Mouse (Mus musculus): ENCODE measurements around the gene Lhfpl2. TPM values are rescaled to one million over a fixed set of nuclear protein-coding genes. Genes with fewer than 3 reads are reported as not detected.

Gene Lhfpl2
- polyA plus RNA-seq, 1 experiment from 2014 or later = 16.8 TPM

DNA sequence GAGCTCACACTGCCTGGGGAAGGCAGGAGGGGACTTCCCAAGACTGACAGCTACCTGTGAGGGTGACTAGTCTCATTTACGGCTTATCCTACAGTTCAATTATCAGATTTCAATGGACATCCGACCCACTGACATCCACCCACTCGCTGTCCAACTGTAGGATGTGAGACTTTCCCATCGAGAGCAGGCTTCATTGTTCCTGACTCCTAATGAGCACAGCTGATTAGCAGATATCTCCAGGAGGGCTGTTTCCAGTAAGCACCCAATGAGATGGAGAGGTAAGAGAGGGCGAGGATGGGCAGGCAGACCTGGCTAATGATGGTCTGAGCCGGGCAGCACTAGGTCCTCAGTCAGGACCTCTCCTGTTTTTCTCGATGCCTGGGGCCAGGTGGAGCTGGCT, 77.0 kb downstream of the Lhfpl2 start:
- no peak for ATAC-seq (replicated peaks)
- 71% methylated on average over 7 of the region's 7 CpGs for WGBS
- Histone ChIP-seq H3K4me3 (no peak overlapping the region), H3K27me3 (replicated peaks) (no peaks in the 10 kb centered on the region), H3K9me3 (no peaks in the 10 kb centered on the region), H3K4me2 (no peak overlapping the region), H3K27ac (no peak overlapping the region), H3K4me1 (no peaks in the 10 kb centered on the region), H3K36me3 (replicated peaks) (no peaks in the 10 kb centered on the region), H3K9ac (no peak overlapping the region)

DNA sequence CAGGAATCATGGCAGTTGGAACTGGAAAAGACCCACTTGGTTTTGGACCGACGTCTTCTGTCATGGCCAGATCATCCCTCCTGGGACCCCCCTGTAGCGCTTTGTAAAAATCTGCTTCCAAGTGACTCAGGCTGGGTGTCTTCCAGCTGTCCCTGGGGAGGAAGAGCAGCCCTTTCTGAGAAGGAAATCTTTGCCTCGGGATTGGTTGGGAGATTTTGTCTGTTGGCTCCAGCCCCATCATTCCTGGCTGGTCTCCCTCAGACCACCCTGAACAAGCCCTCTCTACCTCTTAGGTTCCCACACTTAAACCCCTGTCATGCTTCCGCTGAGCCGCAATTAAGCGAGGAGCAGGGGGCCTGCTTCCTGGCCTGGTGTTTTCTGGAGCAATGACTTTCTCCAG, 77.6 kb downstream of the Lhfpl2 start:
- Histone ChIP-seq H3K36me3 (replicated peaks) (no peaks in the 10 kb centered on the region), H3K27me3 (replicated peaks) (no peaks in the 10 kb centered on the region), H3K9me3 (no peaks in the 10 kb centered on the region), H3K4me2 (no peak overlapping the region), H3K4me1 (no peaks in the 10 kb centered on the region), H3K9ac (no peak overlapping the region), H3K4me3 (no peak overlapping the region), H3K27ac (no peak overlapping the region)
- no peak for ATAC-seq (replicated peaks)
- WGBS = 72% methylated on average over 7 of the region's 7 CpGs

DNA sequence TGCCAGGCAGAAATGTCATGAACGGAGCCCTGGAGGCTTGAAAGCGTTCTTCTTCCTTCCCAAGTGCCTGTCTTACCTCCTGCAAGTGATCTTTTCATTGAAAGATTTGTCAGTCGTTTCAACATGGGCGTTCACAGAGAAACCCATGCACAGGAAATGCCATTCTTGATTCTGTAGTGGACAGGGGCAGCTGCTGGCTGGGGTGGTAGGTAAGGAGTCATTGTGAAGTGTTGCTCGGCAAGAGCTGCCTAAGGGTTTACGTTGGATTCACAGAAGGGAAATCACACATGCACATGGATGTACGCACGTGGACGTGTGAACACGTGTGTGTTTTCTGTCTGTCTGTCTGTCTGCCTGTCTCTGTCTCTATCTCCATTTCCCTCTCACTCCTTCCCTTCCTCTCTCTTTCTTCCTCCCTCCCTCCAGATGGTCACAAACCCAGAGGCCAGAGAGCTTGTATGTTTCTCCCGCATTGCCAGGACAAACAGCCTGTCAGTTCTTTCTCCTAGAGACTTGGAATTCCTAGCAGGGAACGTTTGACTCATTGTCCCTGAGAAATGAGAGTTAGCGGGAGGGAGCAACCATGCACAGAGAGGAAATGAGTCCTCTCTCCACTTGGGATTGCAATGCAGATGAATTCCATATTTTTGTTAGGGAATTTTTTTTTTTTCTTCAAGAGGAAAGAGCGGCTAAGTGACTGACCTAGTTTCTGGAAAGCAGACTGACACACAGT, 82.3 kb downstream of the Lhfpl2 start:
- no peak overlapping the region for H3K4me3 ChIP-seq
- peaks cover 10% of the 10 kb centered on the region; the same call in 1 of the 2 replicates for H3K4me1 ChIP-seq
- H3K4me2 ChIP-seq = no peak overlapping the region
- WGBS = 70% methylated on average over 14 of the region's 14 CpGs
- H3K9ac ChIP-seq = no peak overlapping the region
- H3K9me3 ChIP-seq = no peaks in the 10 kb centered on the region
- ATAC-seq (replicated peaks) = no peak
- H3K27ac ChIP-seq = no peak overlapping the region
- H3K36me3 ChIP-seq (replicated peaks) = no peaks in the 10 kb centered on the region
- H3K27me3 ChIP-seq (replicated peaks) = 0 out of 2 replicates have a peak, but pooled peaks cover 3% of the 10 kb centered on the region

DNA sequence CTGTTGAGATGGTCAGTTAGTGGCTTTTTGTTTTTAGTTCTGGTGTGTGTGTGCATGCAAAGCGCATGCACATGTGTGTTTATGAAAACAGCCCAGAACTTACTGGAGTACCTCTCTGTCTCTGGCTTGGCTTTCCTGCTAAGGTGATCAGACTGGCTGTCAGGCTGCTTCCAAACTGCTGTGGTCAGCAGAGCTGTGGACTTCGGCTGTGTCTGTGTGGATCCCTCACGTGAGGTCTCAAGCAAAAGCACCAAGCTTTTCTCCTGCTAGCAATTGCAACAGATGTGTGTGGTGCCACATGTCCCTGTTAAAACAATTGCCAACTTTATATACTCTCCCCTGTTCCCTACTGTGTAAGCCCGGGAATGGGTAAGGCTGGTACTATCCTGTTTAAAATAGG, 82.8 kb downstream of the Lhfpl2 start:
- WGBS = 86% methylated on average over 4 of the region's 4 CpGs
- H3K4me2 ChIP-seq = no peak overlapping the region
- no peak for ATAC-seq (replicated peaks)
- H3K4me1 ChIP-seq = peaks cover 10% of the 10 kb centered on the region; the same call in 1 of the 2 replicates
- H3K36me3 ChIP-seq (replicated peaks) = no peaks in the 10 kb centered on the region
- no peak overlapping the region for H3K27ac ChIP-seq
- H3K9me3 ChIP-seq = no peaks in the 10 kb centered on the region
- H3K4me3 ChIP-seq = no peak overlapping the region
- H3K27me3 ChIP-seq (replicated peaks) = 0 out of 2 replicates have a peak, but pooled peaks cover 3% of the 10 kb centered on the region
- H3K9ac ChIP-seq = no peak overlapping the region

DNA sequence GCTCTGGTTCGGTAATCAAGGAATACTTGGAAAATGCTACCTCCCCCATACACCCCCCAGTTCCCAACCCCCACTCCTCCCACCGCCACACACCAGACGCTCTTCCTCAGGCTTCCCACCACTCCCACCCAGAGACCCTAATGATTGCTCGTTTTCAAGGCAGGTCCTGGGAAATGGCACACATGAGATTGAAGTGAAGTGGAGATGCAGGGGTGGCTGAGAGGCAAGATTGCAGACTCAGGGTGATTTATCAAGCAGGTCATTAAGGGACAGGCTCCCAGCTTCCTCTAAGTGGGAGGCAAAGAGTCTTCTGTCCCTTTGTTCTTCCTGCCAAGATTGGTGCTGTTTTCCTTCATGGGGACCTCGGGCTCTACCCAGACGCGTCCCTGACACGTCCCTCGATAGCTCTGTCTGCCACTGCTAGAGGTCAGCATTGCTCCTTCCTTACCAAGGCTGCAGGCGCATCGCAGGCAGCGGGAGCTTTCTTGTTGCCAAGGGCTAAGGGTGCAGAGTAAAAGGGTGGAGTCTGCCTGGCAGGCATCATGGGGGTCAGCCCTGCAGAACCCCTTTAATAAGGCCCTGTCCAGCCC, 85.6 kb downstream of the Lhfpl2 start:
- Histone ChIP-seq H3K9ac (no peak overlapping the region), H3K4me2 (no peak overlapping the region)
- peak; percentile 75; the same call in 1 of the 2 replicates for ATAC-seq (replicated peaks)

DNA sequence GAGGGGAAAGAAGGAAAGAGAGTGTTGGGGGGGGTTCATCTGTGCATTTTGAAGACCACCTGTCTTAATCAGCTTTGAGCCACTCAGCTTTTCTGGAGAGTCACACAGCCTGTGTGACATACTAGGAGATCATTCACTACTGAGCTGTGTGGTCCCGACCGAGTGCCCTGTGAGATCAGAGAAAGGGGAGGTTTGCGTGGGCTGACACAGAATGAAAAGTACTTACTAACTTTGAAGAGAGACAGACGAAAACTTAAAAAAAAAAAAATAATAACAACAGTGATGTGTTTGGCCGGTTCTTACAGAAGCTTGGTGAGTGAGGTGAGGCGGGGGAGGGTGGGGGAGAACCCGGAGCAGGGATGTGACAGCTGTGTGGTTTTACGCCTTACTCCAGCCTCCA, 86.9 kb downstream of the Lhfpl2 start:
- ATAC-seq (replicated peaks) = no peak
- WGBS = 62% methylated on average over 8 of the region's 8 CpGs
- H3K4me2 ChIP-seq = no peak overlapping the region

More for the DNA sequence above, 85.6 kb downstream of the Lhfpl2 start:
- Histone ChIP-seq H3K27ac (no peak overlapping the region), H3K4me1 (peaks cover 10% of the 10 kb centered on the region; the same call in 1 of the 2 replicates), H3K9me3 (no peaks in the 10 kb centered on the region), H3K4me3 (no peak overlapping the region), H3K27me3 (replicated peaks) (0 out of 2 replicates have a peak, but pooled peaks cover 3% of the 10 kb centered on the region), H3K36me3 (replicated peaks) (no peaks in the 10 kb centered on the region)
- WGBS = 15% methylated on average over 12 of the region's 12 CpGs

DNA sequence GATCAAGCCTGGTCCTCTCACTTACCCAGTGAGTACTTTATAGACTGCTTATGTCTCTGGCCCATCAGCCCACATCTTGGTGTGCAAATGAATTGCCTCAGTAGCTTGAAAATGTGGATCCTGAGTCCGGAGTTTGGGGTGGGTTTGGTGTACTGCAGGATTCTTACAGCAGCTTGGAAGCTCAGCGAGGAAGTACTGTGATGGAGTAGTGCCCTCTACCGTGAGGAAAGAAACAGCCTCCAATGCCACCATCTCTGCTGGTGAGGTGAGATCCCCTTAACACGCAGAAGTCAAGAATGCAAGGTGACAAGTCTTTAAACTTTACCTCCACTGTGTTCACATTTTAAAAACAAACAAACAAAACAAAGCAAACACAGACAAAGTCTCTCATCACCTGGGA, 89.7 kb downstream of the Lhfpl2 start:
- Histone ChIP-seq H3K9ac (no peak overlapping the region), H3K9me3 (no peaks in the 10 kb centered on the region), H3K36me3 (replicated peaks) (no peaks in the 10 kb centered on the region), H3K27me3 (replicated peaks) (no peaks in the 10 kb centered on the region), H3K4me1 (peaks cover 10% of the 10 kb centered on the region; the same call in 1 of the 2 replicates), H3K27ac (no peak overlapping the region), H3K4me2 (no peak overlapping the region), H3K4me3 (no peak overlapping the region)
- WGBS = 66% methylated on average over 4 of the region's 4 CpGs
- ATAC-seq (replicated peaks) = no peak

More for the DNA sequence above, 86.9 kb downstream of the Lhfpl2 start:
- Histone ChIP-seq H3K36me3 (replicated peaks) (no peaks in the 10 kb centered on the region), H3K9ac (no peak overlapping the region), H3K4me3 (no peak overlapping the region), H3K27me3 (replicated peaks) (0 out of 2 replicates have a peak, but pooled peaks cover 3% of the 10 kb centered on the region), H3K4me1 (peaks cover 10% of the 10 kb centered on the region; the same call in 1 of the 2 replicates), H3K9me3 (no peaks in the 10 kb centered on the region), H3K27ac (no peak overlapping the region)

DNA sequence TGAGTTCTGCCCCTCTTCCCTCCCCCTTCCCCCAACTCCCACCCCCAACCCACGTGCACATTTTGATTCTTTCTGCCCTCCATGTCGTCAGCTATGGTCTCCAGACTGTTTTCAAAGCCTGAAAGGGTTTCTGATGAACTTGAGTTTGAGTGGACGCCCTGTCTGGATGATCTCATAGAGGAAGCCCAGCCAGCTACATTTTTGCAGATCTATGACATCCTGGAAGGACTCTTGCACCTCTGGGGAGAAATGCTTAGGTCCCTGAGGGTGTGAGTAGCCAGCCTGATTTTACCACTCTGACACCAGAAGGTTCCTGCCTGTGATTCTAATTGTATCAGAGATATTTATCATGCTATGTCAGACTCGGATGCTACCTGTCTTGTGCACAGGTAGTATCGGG, 91.4 kb downstream of the Lhfpl2 start:
- 77% methylated on average over 5 of the region's 5 CpGs for WGBS
- Histone ChIP-seq H3K4me1 (no peaks in the 10 kb centered on the region), H3K9me3 (no peaks in the 10 kb centered on the region), H3K9ac (no peak overlapping the region), H3K4me3 (no peak overlapping the region), H3K4me2 (no peak overlapping the region), H3K36me3 (replicated peaks) (no peaks in the 10 kb centered on the region), H3K27me3 (replicated peaks) (no peaks in the 10 kb centered on the region), H3K27ac (no peak overlapping the region)
- ATAC-seq (replicated peaks) = no peak

DNA sequence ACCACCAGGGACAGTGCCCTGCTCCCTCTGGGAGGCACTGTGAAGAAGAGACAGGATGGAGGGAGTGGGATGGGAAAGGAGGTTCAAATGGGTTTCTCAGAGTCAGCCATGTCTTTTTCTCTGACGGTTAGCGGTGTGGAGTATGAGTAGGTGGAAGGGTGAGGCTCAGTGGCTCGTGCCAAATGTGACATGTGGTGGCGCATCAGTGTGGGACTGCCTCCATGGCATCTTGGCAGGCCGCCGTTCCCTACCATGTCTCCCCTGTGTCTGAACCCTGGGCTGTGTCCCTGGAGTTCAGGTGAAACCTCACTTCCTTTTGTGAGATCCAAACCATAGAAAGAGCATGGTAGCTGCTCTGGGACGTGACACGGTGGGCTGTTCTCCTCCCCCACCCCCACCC, 92.2 kb downstream of the Lhfpl2 start:
- ATAC-seq (replicated peaks) = no peak
- Histone ChIP-seq H3K27me3 (replicated peaks) (no peaks in the 10 kb centered on the region), H3K4me2 (no peak overlapping the region), H3K9me3 (no peaks in the 10 kb centered on the region), H3K27ac (no peak overlapping the region), H3K4me1 (no peaks in the 10 kb centered on the region), H3K9ac (no peak overlapping the region), H3K36me3 (replicated peaks) (no peaks in the 10 kb centered on the region), H3K4me3 (no peak overlapping the region)
- WGBS = 92% methylated on average over 8 of the region's 8 CpGs

DNA sequence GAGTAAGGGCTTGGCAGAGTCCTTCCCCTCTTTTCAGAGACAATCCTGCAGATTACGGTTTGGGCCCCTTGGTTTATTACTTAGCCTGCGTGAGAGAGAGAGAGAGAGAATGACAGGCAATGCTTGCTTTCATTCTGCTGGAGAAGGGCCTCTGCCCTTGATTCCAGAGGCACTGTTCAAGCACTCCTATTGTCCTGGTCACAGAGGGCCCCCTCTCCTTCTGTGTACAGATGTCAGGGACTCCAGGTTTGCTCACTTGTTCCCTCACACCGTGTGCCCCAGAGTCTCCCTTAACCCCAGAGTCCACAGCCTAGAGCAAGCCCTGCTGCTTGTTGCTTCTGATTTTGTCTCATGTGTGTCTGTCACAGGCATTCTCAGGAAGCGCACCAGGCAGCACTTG, 93.7 kb downstream of the Lhfpl2 start:
- Histone ChIP-seq H3K4me3 (no peak overlapping the region), H3K36me3 (replicated peaks) (no peaks in the 10 kb centered on the region), H3K4me2 (no peak overlapping the region), H3K9ac (no peak overlapping the region), H3K27ac (no peak overlapping the region), H3K9me3 (no peaks in the 10 kb centered on the region), H3K27me3 (replicated peaks) (no peaks in the 10 kb centered on the region), H3K4me1 (no peaks in the 10 kb centered on the region)
- WGBS = 50% methylated on average over 4 of the region's 4 CpGs
- no peak for ATAC-seq (replicated peaks)

DNA sequence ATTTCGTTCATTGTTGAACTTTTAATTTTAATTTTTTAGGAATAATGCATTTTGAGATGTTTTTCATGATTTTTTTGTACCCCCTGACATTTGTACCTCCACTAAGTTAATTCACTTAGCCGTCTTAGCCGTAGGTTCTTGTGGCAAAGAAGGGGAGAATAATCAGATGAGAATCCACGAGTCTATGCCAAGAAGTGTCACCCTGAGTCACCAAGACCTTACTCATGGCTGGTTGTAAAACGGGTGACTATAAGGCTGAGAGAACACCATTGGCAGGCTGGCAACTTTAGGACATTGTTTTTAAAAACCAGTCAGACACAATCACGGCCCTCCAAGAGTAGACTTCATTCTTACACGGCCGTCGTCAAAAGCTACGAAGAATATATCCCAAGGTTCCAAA, 95.2 kb downstream of the Lhfpl2 start:
- ATAC-seq (replicated peaks) = no peak
- no peak overlapping the region for H3K27ac ChIP-seq
- WGBS = 97% methylated on average over 10 of the region's 10 CpGs
- no peaks in the 10 kb centered on the region for H3K36me3 ChIP-seq (replicated peaks)
- H3K4me3 ChIP-seq = no peak overlapping the region
- no peaks in the 10 kb centered on the region for H3K4me1 ChIP-seq
- H3K27me3 ChIP-seq (replicated peaks) = no peaks in the 10 kb centered on the region
- H3K9ac ChIP-seq = no peak overlapping the region
- no peak overlapping the region for H3K4me2 ChIP-seq
- H3K9me3 ChIP-seq = no peaks in the 10 kb centered on the region

DNA sequence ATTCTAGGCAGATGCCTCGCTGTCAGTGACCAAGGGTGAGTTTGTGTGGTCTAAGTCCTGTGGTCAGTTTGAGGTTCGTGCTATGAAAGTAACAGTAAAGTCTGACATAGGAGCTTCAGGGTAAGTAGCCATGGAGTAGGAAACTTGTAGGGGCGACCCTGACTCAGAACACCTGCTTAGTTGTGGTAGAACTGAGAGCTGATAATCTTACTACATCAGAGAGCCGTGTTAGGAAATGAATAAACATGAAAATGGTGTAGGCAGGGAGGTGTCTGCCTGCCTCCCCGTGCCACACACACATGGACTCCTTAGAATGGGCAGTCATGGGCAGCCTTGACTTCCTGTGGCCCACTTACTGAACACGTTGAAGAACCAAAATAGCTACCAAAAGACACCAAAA, 96.1 kb downstream of the Lhfpl2 start:
- Histone ChIP-seq H3K27ac (no peak overlapping the region), H3K4me3 (no peak overlapping the region), H3K4me2 (no peak overlapping the region), H3K9me3 (no peaks in the 10 kb centered on the region), H3K27me3 (replicated peaks) (no peaks in the 10 kb centered on the region), H3K9ac (no peak overlapping the region), H3K4me1 (0 out of 2 replicates have a peak, but pooled peaks cover 1% of the 10 kb centered on the region), H3K36me3 (replicated peaks) (no peaks in the 10 kb centered on the region)
- ATAC-seq (replicated peaks) = no peak
- WGBS = 88% methylated on average over 6 of the region's 6 CpGs
